Mouse (Mus musculus) heart, postnatal 0 days (tissue): ENCODE measurements around the gene Tshz2. TPM values are rescaled to one million over a fixed set of nuclear protein-coding genes. Genes with fewer than 3 reads are reported as not detected.

Experiments used
- ATAC-seq: fragments of 200-750 bp; cut with Nextera tagmentation; 2 replicates; pipeline ENCODE4 v1.8.0; 2017; ENCODE audit warnings: low read depth, moderate number of reproducible peaks, moderate library complexity; ENCODE audit not compliant: insufficient read depth
- DNase-seq: peaks from one replicate; pipeline ENCODE4 v3.0.0-alpha.2; 2016; ENCODE audit warnings: low spot score
- H3K27ac ChIP-seq: fragments of 300-500 bp; sonication (generic); 2 replicates; pipeline ENCODE4 v1.5.1; 2014; ENCODE audit warnings: low read depth, mild to moderate bottlenecking
- H3K27me3 ChIP-seq: fragments of 300-500 bp; sonication (generic); 2 replicates; pipeline ENCODE4 v1.6.1; 2014; ENCODE audit warnings: low read length, mixed read lengths; ENCODE audit not compliant: control insufficient read depth, insufficient read depth
- H3K36me3 ChIP-seq: fragments of 300-500 bp; sonication (generic); replicated peaks from 2 replicates; pipeline ENCODE4 v1.6.1; 2014; ENCODE audit warnings: low read length, mixed read lengths; ENCODE audit not compliant: control insufficient read depth, insufficient read depth
- H3K4me1 ChIP-seq: fragments of 300-500 bp; sonication (generic); 2 replicates; pipeline ENCODE4 v1.6.1; 2014; ENCODE audit warnings: antibody characterized with exemption; ENCODE audit not compliant: control insufficient read depth, insufficient read depth
- H3K4me2 ChIP-seq: fragments of 300-500 bp; sonication (generic); 2 replicates; pipeline ENCODE4 v1.6.1; 2014; ENCODE audit warnings: low read depth, mild to moderate bottlenecking, low read length, moderate library complexity
- H3K4me3 ChIP-seq: fragments of 300-500 bp; sonication (generic); 2 replicates; pipeline ENCODE4 v1.5.1; 2014; ENCODE audit warnings: low read depth, low read length
- H3K9ac ChIP-seq: fragments of 300-500 bp; sonication (generic); replicated peaks from 2 replicates; pipeline ENCODE4 v1.6.1; 2014; ENCODE audit warnings: low read depth, low read length, mixed read lengths
- H3K9me3 ChIP-seq: fragments of 300-500 bp; sonication (generic); replicated peaks from 2 replicates; pipeline ENCODE4 v1.6.1; 2016; ENCODE audit warnings: low read length; ENCODE audit not compliant: control insufficient read depth
- CTCF ChIP-seq: IDR thresholded peaks from 2 replicates; pipeline ENCODE4 v1.5.1; 2016; ENCODE audit warnings: antibody characterized with exemption, control low read depth, low read depth
- EP300 ChIP-seq: IDR thresholded peaks from 2 replicates; pipeline ENCODE4 v1.6.1; 2016; ENCODE audit warnings: antibody characterized with exemption, low read depth
- WGBS: fragments of 180-500 bp; shearing (Covaris S2); extraction: QIAGEN DNeasy Blood & Tissue Kit; methylation state at CpG from one replicate; pipeline ENCODE4 v1.1.7; 2014; 5-methylcytosine and 5-hydroxymethylcytosine counted together
- polyA plus RNA-seq: library from polyadenylated mRNA; unstranded; fragments of >200 nt; fragmentation: Nextera tagmentation; extraction: Ambion mirVana; gene quantifications from 2 replicates; pipeline ENCODE4 v1.2.1, GENCODE M21; 2015
- total RNA-seq: library from RNA; depleted of rRNA; stranded (reverse); fragments of >200 nt; gene quantifications from 2 replicates; pipeline ENCODE4 v1.2.3, GENCODE M21; 2014; ENCODE audit warnings: low replicate concordance

The Tshz2 gene
- total and polyA plus RNA-seq, 2 experiments from 2014 or later = 2.8 to 7.8 TPM

DNA sequence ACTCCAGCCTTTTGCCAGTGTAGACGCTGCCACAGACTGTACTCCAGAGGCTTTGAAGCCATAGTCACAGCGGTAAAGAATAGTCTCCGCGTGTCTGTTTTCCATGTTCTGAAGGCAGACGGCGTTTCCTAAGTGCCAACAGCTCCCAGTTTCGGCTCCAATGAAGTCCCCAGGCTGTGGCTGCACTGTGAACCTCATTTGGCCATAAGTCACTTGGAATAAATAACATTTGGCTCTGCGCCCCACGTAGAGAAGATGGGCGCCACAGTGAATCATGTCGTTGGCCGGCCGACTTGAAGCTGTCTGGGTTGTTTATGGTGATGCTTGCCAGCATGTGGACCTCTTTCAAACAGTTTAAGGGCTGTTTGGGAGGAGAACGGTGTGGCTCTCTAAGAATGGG lies 426.0 kb downstream of the Tshz2 start:
- TF ChIP-seq CTCF = no peak
- TF ChIP-seq EP300 = no peak
- Histone ChIP-seq H3K4me3 (no peak overlapping the region), H3K4me2 (no peak overlapping the region), H3K4me1 (no peaks in the 10 kb centered on the region), H3K27ac (no peak overlapping the region), H3K27me3 (no peaks in the 10 kb centered on the region), H3K9ac (no peak overlapping the region), H3K9me3 (no peaks in the 10 kb centered on the region), H3K36me3 (no peaks in the 10 kb centered on the region)
- no peak for ATAC-seq
- WGBS = 85% methylated on average over 14 of the region's 14 CpGs
- DNase-seq = no peak

DNA sequence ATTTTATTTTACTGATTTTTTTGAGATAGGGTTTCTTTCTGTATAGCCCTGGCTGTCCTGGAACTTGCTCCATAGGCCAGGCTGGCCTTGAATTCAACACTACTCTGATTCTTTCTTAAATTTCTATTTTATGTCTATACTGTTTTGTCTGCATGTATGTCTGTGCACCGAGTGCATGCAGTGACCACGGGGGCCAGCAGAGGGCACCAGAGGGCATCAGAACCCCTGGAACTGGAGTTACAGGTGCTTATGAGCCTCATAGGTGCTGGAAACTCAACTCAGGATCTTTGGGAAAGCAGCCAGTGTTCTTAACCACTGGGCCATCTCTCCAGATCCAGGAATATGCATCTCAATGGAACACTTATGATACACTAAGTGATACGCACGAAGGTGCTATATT lies 427.3 kb downstream of the Tshz2 start:
- DNase-seq = no peak
- TF ChIP-seq EP300 = no peak
- peak; percentile 45 for TF ChIP-seq CTCF
- 67% methylated on average over 4 of the region's 4 CpGs for WGBS

DNA sequence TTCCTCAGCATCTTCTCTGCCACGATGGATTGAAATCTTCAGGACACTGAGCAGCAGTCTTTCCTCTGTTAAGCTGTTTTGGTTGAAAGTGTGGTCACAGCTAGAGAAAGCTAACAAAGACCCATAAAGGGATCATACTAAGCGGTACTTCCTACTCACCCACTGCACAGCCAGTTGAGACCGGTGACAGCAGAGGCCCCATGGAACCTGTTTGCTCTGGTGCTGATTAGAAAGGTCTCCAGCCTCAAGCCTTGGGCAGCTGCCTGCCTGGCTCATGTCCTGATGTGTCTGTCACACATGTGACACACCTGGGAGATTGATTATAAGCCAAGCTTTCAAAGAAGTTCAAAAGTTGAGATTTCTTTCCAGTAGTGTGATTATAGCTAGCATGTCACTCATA lies 429.6 kb downstream of the Tshz2 start:
- Histone ChIP-seq H3K9ac (no peak overlapping the region), H3K27me3 (no peaks in the 10 kb centered on the region), H3K27ac (no peak overlapping the region), H3K4me2 (no peak overlapping the region), H3K4me1 (no peaks in the 10 kb centered on the region), H3K9me3 (peaks cover 8% of the 10 kb centered on the region; the same call in 1 of the 2 replicates), H3K4me3 (no peak overlapping the region), H3K36me3 (no peaks in the 10 kb centered on the region)
- DNase-seq (no peak), ATAC-seq (no peak)
- WGBS = 69% methylated on average over 3 of the region's 3 CpGs
- TF ChIP-seq EP300 (no peak), CTCF (no peak)

More for the DNA sequence above, 427.3 kb downstream of the Tshz2 start:
- no peak for ATAC-seq
- no peaks in the 10 kb centered on the region for H3K9me3 ChIP-seq
- H3K36me3 ChIP-seq = no peaks in the 10 kb centered on the region
- H3K4me3 ChIP-seq = no peak overlapping the region
- no peak overlapping the region for H3K9ac ChIP-seq
- H3K27me3 ChIP-seq = no peaks in the 10 kb centered on the region
- H3K27ac ChIP-seq = no peak overlapping the region
- no peaks in the 10 kb centered on the region for H3K4me1 ChIP-seq
- no peak overlapping the region for H3K4me2 ChIP-seq

DNA sequence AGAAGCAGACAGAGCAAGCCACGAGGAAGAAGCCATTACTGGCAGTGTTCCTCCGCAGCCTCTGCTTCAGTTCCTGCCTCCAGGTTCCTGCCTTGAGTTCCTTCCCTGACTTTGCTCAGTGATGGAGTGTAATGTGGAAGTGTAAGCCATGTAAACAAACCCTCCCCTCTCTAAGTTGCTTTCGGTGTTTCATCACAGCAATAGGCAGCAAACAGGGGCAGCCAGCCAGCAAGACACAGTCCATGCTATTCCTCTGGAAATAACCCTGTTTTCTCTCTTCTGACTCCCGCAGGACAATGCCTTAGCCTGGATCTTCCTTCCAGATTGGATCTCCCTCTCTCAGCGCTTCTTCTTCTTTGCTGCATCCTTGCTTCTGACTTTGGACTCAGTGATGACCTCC lies 437.2 kb downstream of the Tshz2 start:
- H3K27ac ChIP-seq = no peak overlapping the region
- no peaks in the 10 kb centered on the region for H3K36me3 ChIP-seq
- WGBS = 77% methylated on average over 5 of the region's 5 CpGs
- DNase-seq (no peak), ATAC-seq (no peak)
- peaks cover 8% of the 10 kb centered on the region; the same call in 1 of the 2 replicates for H3K9me3 ChIP-seq
- H3K27me3 ChIP-seq = no peaks in the 10 kb centered on the region
- H3K4me1 ChIP-seq = no peaks in the 10 kb centered on the region
- TF ChIP-seq CTCF (no peak), EP300 (no peak)
- no peak overlapping the region for H3K4me2 ChIP-seq
- no peak overlapping the region for H3K9ac ChIP-seq
- no peak overlapping the region for H3K4me3 ChIP-seq

DNA sequence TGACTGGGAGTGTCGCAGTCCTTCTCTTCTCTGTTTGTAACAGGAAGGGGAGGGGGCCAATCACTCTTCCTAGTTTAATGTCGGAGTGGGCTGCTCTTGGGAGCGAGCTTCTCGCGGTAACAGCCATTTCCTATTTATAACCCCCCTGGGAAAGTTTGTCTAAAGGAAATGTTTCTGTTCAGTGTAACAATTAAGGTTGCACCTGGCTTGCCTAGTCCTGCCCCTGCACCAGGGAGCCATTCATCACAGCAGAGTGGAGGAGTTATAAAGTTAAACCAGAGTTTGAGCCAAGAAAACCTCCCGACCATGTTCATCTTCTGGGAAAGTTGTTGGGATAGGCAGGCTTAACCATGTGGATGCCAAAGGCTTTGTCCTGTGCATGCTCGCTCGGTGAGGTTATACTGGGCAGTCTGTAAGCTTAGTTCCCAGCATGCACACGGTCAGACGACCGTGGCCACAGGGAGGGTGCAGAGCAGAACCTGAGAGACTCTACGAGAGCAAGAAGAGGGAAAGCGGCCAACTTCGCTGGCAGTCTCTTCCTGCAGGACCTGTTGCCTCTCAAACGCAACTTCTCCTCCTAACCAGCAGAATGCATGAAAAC lies 437.9 kb downstream of the Tshz2 start:
- Histone ChIP-seq H3K9me3 (peaks cover 7% of the 10 kb centered on the region; the same call in 1 of the 2 replicates), H3K9ac (no peak overlapping the region), H3K4me2 (peak overlapping the region; percentile 30), H3K4me1 (no peaks in the 10 kb centered on the region), H3K4me3 (no peak overlapping the region; the same call in 1 of the 2 replicates), H3K27ac (no peak overlapping the region), H3K27me3 (no peaks in the 10 kb centered on the region), H3K36me3 (no peaks in the 10 kb centered on the region)
- TF ChIP-seq CTCF (no peak), EP300 (no peak)
- no peak for DNase-seq
- no peak for ATAC-seq
- 39% methylated on average over 15 of the region's 15 CpGs for whole genome bisulfite sequencing

DNA sequence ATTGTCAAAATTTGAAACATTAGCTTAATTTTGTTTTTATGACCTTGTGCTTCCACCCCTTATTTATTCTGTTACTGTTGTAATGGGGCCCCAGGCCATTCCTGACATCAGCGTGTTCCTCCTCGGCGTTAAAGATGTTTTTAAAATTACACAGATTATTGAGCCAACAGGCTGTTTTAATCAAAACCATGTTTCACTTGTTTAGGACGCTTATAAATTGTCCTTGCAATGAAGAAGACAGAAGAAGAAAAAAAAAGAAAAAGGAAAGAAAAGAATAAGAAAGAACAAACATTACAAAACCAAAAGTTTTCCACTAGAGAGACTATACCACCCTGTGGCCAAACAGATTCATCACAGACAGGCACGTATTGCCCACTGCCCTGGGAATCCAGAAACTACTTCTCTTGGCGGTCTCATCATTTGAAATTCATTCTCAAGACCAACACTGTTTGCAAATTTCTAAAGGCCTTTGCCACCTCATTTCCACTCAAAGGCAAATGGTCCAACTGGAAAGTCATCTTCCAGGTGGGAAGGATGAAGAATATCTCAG lies 444.2 kb downstream of the Tshz2 start:
- no peaks in the 10 kb centered on the region for H3K27me3 ChIP-seq
- no peak overlapping the region for H3K4me2 ChIP-seq
- no peak overlapping the region for H3K27ac ChIP-seq
- TF ChIP-seq CTCF = 0 out of 2 replicates have a peak, but pooled peaks have one; percentile 8
- TF ChIP-seq EP300 = no peak
- WGBS = 73% methylated on average over 6 of the region's 6 CpGs
- no peaks in the 10 kb centered on the region for H3K4me1 ChIP-seq
- DNase-seq (no peak), ATAC-seq (no peak)
- no peak overlapping the region for H3K9ac ChIP-seq
- no peaks in the 10 kb centered on the region for H3K36me3 ChIP-seq
- H3K4me3 ChIP-seq = no peak overlapping the region
- H3K9me3 ChIP-seq = no peaks in the 10 kb centered on the region
